Mouse (Mus musculus) embryonic fibroblast, embryonic 13.5 days (primary cell): Measurements from ENCODE around the gene Pttg1ip.
A peak's percentile ranks its signal among the peaks of the same experiment; 100 is the strongest.

ENCODE experiments used
- CTCF ChIP-seq: IDR thresholded peaks from 2 replicates; pipeline ENCODE4 v1.5.1; 2011; ENCODE audit warnings: mild to moderate bottlenecking, control low read depth, low read length, moderate library complexity, borderline replicate concordance; ENCODE audit not compliant: insufficient read depth
- POLR2A ChIP-seq: IDR thresholded peaks from 2 replicates; pipeline ENCODE4 v1.6.1; 2011; ENCODE audit warnings: low read depth, mild to moderate bottlenecking, control low read depth, low read length, moderate library complexity

DNA sequence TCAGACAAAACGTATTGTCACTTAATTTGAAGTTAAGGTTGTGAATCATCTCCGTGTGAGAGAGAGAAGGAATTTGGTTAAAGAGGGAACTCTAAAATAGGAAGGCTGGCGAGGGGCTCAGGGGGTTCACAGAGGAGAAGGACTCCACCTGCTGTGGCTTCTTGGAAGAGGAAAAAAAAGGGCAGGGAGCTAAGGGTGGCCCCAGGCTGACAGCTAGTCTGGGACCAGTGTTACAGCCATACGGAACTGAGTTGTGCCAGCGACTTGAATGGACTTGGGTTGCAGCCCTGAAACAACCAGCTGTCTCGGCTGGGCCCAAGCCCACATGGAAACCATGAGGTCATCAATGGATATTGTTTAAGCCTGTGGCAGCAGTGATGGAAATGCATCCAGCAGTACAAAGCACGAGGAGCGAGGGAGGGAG lies 41.6 kb downstream of the Pttg1ip start:
- TF ChIP-seq CTCF: no peak
- TF ChIP-seq POLR2A: peak; percentile 53
